Mouse (Mus musculus) testis, postnatal 14 days (tissue): ENCODE measurements at regions not wholly inside any gene's neighbourhood (a gene's known extent, or its start where the extent isn't known, plus 50 kb on each side); places are given as distances from the start of the nearest gene placed in this dataset.
"Not testable (repeated sequence)": the region's sequence is repeated elsewhere in the genome, so short reads cannot be mapped to it uniquely, and the experiment has no call there.

Experiments
- DNase-seq: peaks from one replicate; pipeline ENCODE4 v3.0.0; 2021; ENCODE audit warnings: low spot score

GRCm38 (mm10) chr8:102223097-102223496, 562.3 kb downstream of the Cdh11 start:
- no peak for DNase-seq

- DNase-seq, result no peak
Measured at GRCm38 (mm10) chr8:102205633-102206032, 579.8 kb downstream of the Cdh11 start.

GRCm38 (mm10) chr8:102159541-102160197, 625.8 kb downstream of the Cdh11 start:
- DNase-seq, result no peak

GRCm38 (mm10) chr8:102118657-102119056, 666.8 kb downstream of the Cdh11 start:
- DNase-seq, result no peak

GRCm38 (mm10) chr8:102116846-102117403, 668.5 kb downstream of the Cdh11 start:
- no peak for DNase-seq

DNA sequence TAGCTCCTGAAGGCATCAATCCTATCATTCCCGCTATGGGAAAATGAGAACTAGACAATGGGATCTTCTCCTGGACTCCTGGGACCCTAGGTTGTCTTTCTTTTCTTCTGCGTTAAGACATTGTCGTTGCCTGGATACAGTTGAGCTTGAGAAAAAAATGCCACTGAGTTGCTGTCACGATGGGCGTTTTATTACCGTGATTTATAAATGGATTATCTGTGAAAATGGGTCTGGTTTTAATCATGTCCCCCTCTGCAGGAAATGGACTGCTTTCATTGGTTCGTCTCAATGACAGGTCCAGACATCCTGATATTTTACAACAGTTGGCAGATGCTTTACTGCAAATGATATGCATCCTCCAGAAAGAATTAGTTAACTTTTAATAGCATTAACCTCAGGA, 681.7 kb downstream of the Cdh11 start:
- no peak for DNase-seq

DNA sequence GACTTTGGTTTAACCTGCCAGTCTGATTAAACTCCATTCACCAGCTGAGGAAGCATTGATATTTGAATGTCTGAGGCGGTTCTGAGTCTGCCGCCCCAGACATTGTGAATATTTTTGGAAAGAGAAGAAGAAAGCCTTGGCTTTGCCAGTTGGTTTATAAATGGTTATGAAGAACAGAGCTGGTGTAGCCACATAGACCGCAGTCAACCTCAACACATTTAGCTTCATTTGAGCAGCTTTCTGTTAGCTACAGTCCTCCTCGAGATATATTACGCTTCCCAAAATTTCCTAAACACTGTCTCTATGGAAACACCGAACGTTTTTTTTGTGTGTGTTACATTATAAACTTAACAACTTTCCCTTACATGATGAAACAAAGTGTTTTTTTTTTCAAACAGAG, 688.7 kb downstream of the Cdh11 start:
- no peak for DNase-seq

DNA sequence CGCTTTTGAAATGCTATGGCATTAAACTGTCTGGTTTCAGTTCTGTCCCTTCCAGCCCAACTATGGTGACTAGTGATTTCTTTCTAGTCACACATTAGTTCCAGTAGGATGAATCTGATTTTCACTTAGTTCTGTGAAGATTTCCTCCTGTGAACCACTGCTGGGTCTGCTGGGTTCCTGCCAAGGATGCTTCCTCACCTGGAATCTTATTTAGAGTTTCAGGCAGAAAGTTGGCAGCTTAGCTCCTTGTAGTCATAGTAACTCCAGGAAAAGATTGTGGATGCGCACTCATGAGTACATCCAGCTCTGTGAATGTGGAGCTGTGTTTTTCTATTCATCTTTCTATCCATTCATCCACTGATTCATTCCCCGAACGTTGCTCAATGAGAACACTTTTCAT, 699.5 kb downstream of the Cdh11 start:
- no peak for DNase-seq

DNA sequence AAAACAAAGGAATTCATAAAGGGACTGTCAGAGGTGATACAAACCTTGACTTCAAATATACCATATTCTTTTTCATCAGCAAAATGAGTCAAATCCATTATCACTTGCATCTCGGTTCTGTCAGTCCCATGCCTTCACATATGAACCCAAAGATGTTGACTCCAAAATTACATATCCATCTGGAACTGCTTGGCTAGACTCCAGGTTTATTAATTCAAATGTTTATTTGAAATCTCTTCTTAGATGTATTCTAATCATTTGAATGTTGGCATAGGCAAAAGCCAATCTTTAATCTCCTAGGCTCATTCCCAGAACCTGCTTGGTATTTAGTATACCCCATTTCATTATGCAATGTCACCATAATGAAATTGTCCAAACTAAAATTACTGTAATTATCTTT, 709.8 kb downstream of the Cdh11 start:
- no peak for DNase-seq

GRCm38 (mm10) chr8:102064137-102064536, 721.3 kb downstream of the Cdh11 start:
- DNase-seq, result no peak

DNA sequence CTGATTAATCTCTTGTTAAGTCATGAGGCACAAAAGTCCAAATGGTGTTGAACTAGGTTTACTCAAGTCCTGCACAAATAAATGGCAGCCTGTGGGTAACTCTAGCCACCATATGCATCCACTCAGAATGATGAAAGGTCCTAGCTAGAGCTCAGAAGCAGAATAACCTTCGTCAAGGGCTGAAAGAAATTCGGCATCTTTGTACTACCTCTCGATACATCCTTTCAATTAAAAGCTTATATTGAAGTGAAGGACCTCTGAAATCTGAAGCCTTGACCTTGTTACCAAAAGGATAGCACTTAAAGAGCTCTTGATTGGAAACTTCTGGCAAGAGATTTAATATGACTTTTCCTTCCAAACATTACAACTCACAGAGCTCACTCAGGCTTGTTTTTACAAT, 732.0 kb downstream of the Cdh11 start:
- DNase-seq, result no peak

GRCm38 (mm10) chr8:102026956-102027927, 758.2 kb downstream of the Cdh11 start:
- DNase-seq, result no peak

GRCm38 (mm10) chr8:102024472-102024871, 761.0 kb downstream of the Cdh11 start:
- DNase-seq, result no peak

GRCm38 (mm10) chr8:102017776-102018175, 767.7 kb downstream of the Cdh11 start:
- DNase-seq, result no peak

DNA sequence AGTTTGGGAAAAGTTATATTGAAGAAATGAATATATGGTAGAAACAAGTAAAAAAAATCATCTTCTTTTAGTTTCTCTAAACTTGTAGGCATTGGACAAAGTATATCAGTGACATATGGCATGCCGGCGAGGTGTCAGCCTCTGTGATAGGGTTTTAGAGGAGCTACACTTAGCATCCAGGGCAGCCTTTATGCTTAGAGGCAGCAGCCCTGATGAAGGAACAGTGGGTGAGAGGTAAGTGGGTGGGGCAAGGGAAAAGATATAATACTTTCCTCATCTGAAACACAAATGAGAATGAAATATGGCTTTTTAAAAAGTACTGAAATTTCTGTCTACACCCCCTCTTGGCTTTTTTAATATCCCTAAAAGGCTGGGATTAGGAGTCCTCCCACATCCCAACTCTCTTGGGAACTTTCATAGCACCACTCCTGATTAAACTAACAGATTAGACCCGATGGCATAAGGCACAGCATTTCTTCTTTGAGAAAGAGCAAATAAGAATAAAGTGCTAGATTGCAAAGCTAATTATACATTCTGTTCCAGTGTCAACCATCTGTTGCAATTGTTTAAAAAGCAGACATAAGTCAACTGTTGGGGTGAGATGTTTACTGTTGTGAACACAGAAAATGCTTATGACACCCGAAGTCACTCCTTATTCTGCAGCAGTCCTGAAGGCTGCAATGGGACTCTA, 785.0 kb downstream of the Cdh11 start:
- no peak for DNase-seq

- not testable (repeated sequence) for DNase-seq
Measured at GRCm38 (mm10) chr8:101996761-101997160, 788.7 kb downstream of the Cdh11 start.

- DNase-seq, result no peak
Measured at GRCm38 (mm10) chr8:101956832-101957231, 828.6 kb downstream of the Cdh11 start.

DNA sequence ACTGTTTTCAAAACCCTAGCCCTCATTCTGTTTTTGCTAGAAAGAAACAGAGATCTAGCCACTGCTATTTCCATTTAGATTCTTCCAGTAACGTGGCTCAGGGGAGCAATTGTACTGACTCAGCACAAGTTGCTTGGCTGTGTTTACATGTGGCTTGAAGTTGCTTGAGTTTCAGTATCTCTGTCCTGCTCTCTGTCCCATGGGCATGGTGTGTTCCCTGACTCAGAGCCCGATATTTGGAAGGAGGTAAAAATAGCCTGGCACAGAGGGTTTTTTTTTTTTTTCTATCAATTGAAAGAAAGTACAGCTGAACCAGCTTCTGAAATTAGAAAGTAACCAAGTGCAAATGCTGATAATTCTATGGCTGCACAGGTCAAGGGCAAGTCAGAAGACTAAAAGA, 834.8 kb downstream of the Cdh11 start:
- peak; percentile 5 for DNase-seq

DNA sequence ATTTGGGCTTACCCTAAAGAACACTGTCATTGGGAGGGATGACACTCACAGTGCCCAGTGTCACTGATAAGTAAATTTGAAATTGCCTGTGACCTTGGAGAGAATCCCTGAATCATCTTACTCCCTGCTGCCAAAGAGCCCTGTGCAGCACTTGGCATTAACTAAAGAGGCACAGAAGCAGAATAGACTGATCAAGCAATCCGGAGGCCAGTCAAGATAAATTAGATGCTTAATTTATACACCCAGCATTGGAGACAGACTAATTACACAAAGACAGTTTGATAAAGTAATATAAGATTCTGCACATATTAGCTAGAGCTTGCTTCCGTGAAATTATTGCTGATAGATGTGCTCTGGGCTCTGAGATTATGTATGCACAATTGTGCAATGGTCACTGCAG, 847.6 kb downstream of the Cdh11 start:
- no peak for DNase-seq

GRCm38 (mm10) chr8:101913665-101914064, 871.8 kb downstream of the Cdh11 start:
- DNase-seq, result no peak
